Mouse (Mus musculus) embryonic facial prominence, embryonic 15.5 days (tissue): ENCODE results near the gene 4930469K13Rik. TPM values are rescaled to one million over a fixed set of nuclear protein-coding genes. Genes with fewer than 3 reads are reported as not detected.

Source experiments
- polyA plus RNA-seq: library from polyadenylated mRNA; unstranded; fragments of >200 nt; fragmentation: Nextera tagmentation; extraction: Ambion mirVana; gene quantifications from 2 replicates; pipeline ENCODE4 v1.2.1, GENCODE M21; 2015

Gene 4930469K13Rik
- polyA plus RNA-seq, 1 experiment from 2014 or later = 1.5 TPM

Other genes starting within 250 kb of the 4930469K13Rik start
- gene Kcnmb1, start 135.5 kb downstream of the 4930469K13Rik start, polyA plus RNA-seq = 0.19 and 0.24 TPM in 2 replicates
- gene Kcnip1, start 105.4 kb downstream of the 4930469K13Rik start, polyA plus RNA-seq = 6.0 and 6.6 TPM in 2 replicates
- gene Lcp2, start 51.6 kb downstream of the 4930469K13Rik start, polyA plus RNA-seq = 5.8 and 7.1 TPM in 2 replicates
- gene Foxi1, start 109.5 kb upstream of the 4930469K13Rik start, polyA plus RNA-seq = 0.56 and 1.4 TPM in 2 replicates
- 1.0 and 1.2 TPM in 2 replicates for gene Fam196b, start 216.3 kb upstream of the 4930469K13Rik start, polyA plus RNA-seq